Mouse (Mus musculus): ENCODE measurements around the gene Ubash3a. TPM values are rescaled to one million over a fixed set of nuclear protein-coding genes. Genes with fewer than 3 reads are reported as not detected.

Gene Ubash3a
- polyA plus RNA-seq, 1 experiment from 2014 or later = 0.50 TPM

GRCm38 (mm10) chr17:31281830-31282686, 74.4 kb downstream of the Ubash3a start:
- no peak overlapping the region for H3K27ac ChIP-seq (replicated peaks in 1 of 2; ENCODE audit: control insufficient read depth in 1 of 2, insufficient read depth in 1 of 2, low read depth in 2 of 2, low read length in 2 of 2)
- 43% methylated on average over 19 of the region's 19 CpGs for WGBS
- no peaks in the 10 kb centered on the region for H3K36me3 ChIP-seq (ENCODE audit: control insufficient read depth, insufficient read depth, low read length)
- no peak overlapping the region for H3K4me2 ChIP-seq (ENCODE audit: low read length)
- no peak overlapping the region for H3K4me3 ChIP-seq (ENCODE audit: control insufficient read depth in 1 of 2, insufficient read depth in 1 of 2, low read depth in 1 of 2, low read length in 2 of 2)
- no peaks in the 10 kb centered on the region for H3K9me3 ChIP-seq (ENCODE audit: control insufficient read depth, low read length)
- H3K27me3 ChIP-seq (ENCODE audit: control insufficient read depth, insufficient read depth, low read length) = no peaks in the 10 kb centered on the region
- H3K9ac ChIP-seq (ENCODE audit: low read length) = no peak overlapping the region
- peaks cover 3% of the 10 kb centered on the region in 2 experiments; a peak in 1 of 4 replicates for H3K4me1 ChIP-seq (ENCODE audit: control insufficient read depth in 2 of 2, insufficient read depth in 2 of 2, low read length in 2 of 2)
- no peak for ATAC-seq (ENCODE audit: insufficient number of reproducible peaks, insufficient read depth, low FRiP score, low read depth)

- H3K27me3 ChIP-seq (ENCODE audit: control insufficient read depth, insufficient read depth, low read length) = no peaks in the 10 kb centered on the region
- H3K9ac ChIP-seq (ENCODE audit: low read length) = no peak overlapping the region
- no peaks in the 10 kb centered on the region for H3K9me3 ChIP-seq (ENCODE audit: control insufficient read depth, low read length)
- H3K4me1 ChIP-seq (ENCODE audit: control insufficient read depth in 2 of 2, insufficient read depth in 2 of 2, low read length in 2 of 2) = no peaks in the 10 kb centered on the region
- ATAC-seq (ENCODE audit: insufficient number of reproducible peaks, insufficient read depth, low FRiP score, low read depth) = no peak
- no peaks in the 10 kb centered on the region for H3K36me3 ChIP-seq (ENCODE audit: control insufficient read depth, insufficient read depth, low read length)
- no peak overlapping the region for H3K4me3 ChIP-seq (ENCODE audit: control insufficient read depth in 1 of 2, insufficient read depth in 1 of 2, low read depth in 1 of 2, low read length in 2 of 2)
- no peak overlapping the region for H3K4me2 ChIP-seq (ENCODE audit: low read length)
- no peak overlapping the region for H3K27ac ChIP-seq (replicated peaks in 1 of 2; ENCODE audit: control insufficient read depth in 1 of 2, insufficient read depth in 1 of 2, low read depth in 2 of 2, low read length in 2 of 2)
- 29% methylated on average over 7 of the region's 7 CpGs for WGBS
Observed at GRCm38 (mm10) chr17:31282687-31283053, 75.0 kb downstream of the Ubash3a start.

- no peaks in the 10 kb centered on the region for H3K9me3 ChIP-seq (ENCODE audit: control insufficient read depth, low read length)
- H3K4me3 ChIP-seq (ENCODE audit: control insufficient read depth in 1 of 2, insufficient read depth in 1 of 2, low read depth in 1 of 2, low read length in 2 of 2) = no peak overlapping the region
- no peak overlapping the region for H3K27ac ChIP-seq (replicated peaks in 1 of 2; ENCODE audit: control insufficient read depth in 1 of 2, insufficient read depth in 1 of 2, low read depth in 2 of 2, low read length in 2 of 2)
- H3K4me1 ChIP-seq (ENCODE audit: control insufficient read depth in 2 of 2, insufficient read depth in 2 of 2, low read length in 2 of 2) = no peaks in the 10 kb centered on the region
- H3K9ac ChIP-seq (ENCODE audit: low read length) = no peak overlapping the region
- 76% methylated on average over 2 of the region's 2 CpGs for WGBS
- ATAC-seq (ENCODE audit: insufficient number of reproducible peaks, insufficient read depth, low FRiP score, low read depth) = no peak
- no peaks in the 10 kb centered on the region for H3K27me3 ChIP-seq (ENCODE audit: control insufficient read depth, insufficient read depth, low read length)
- no peak overlapping the region for H3K4me2 ChIP-seq (ENCODE audit: low read length)
- H3K36me3 ChIP-seq (ENCODE audit: control insufficient read depth, insufficient read depth, low read length) = no peaks in the 10 kb centered on the region
Observed at GRCm38 (mm10) chr17:31285867-31286266, 78.2 kb downstream of the Ubash3a start.

GRCm38 (mm10) chr17:31286492-31286891, 78.8 kb downstream of the Ubash3a start, which contains the start of gene Slc37a1:
Gene Slc37a1, plus strand, starts transcription at chr17:31286792.
- ATAC-seq (ENCODE audit: insufficient number of reproducible peaks, insufficient read depth, low FRiP score, low read depth) = no peak
- Histone ChIP-seq H3K4me1 (ENCODE audit: control insufficient read depth in 2 of 2, insufficient read depth in 2 of 2, low read length in 2 of 2) (no peaks in the 10 kb centered on the region), H3K4me2 (ENCODE audit: low read length) (no peak within 1 kb of the TSS), H3K9me3 (ENCODE audit: control insufficient read depth, low read length) (no peaks in the 10 kb centered on the region), H3K27me3 (ENCODE audit: control insufficient read depth, insufficient read depth, low read length) (no peaks in the 10 kb centered on the region), H3K4me3 (ENCODE audit: control insufficient read depth in 1 of 2, insufficient read depth in 1 of 2, low read depth in 1 of 2, low read length in 2 of 2) (no peak within 1 kb of the TSS), H3K27ac (replicated peaks in 1 of 2; ENCODE audit: control insufficient read depth in 1 of 2, insufficient read depth in 1 of 2, low read depth in 2 of 2, low read length in 2 of 2) (no peak within 1 kb of the TSS), H3K9ac (ENCODE audit: low read length) (no peak within 1 kb of the TSS), H3K36me3 (ENCODE audit: control insufficient read depth, insufficient read depth, low read length) (no peaks in the 10 kb centered on the region)
- WGBS = 97% methylated on average over 1 of the region's 1 CpGs

DNA sequence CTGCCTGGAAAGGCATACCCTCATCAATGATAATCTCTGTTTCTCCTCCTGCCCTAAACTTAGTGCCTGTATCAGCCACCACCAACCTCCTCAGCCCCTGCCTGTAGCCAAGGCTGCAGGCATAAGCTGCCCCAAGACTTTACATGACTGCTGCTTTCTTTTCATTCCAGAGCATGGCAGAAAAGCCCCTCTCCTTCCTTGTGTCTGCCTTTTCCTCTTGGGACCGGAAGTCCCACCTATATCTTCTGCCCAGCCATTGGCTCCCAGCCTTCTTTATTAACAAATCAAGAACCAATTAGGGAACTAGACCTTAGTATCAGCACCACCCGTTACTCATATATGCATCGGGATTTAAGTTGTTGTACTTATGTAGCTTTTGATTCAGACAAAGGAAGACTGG, 79.5 kb downstream of the Ubash3a start:
- H3K4me1 ChIP-seq (ENCODE audit: control insufficient read depth in 2 of 2, insufficient read depth in 2 of 2, low read length in 2 of 2) = no peaks in the 10 kb centered on the region
- H3K9ac ChIP-seq (ENCODE audit: low read length) = no peak overlapping the region
- H3K27ac ChIP-seq (replicated peaks in 1 of 2; ENCODE audit: control insufficient read depth in 1 of 2, insufficient read depth in 1 of 2, low read depth in 2 of 2, low read length in 2 of 2) = no peak overlapping the region
- no peak overlapping the region for H3K4me2 ChIP-seq (ENCODE audit: low read length)
- H3K27me3 ChIP-seq (ENCODE audit: control insufficient read depth, insufficient read depth, low read length) = no peaks in the 10 kb centered on the region
- WGBS = 88% methylated on average over 3 of the region's 3 CpGs
- no peaks in the 10 kb centered on the region for H3K36me3 ChIP-seq (ENCODE audit: control insufficient read depth, insufficient read depth, low read length)
- no peak overlapping the region for H3K4me3 ChIP-seq (ENCODE audit: control insufficient read depth in 1 of 2, insufficient read depth in 1 of 2, low read depth in 1 of 2, low read length in 2 of 2)
- H3K9me3 ChIP-seq (ENCODE audit: control insufficient read depth, low read length) = no peaks in the 10 kb centered on the region
- no peak for ATAC-seq (ENCODE audit: insufficient number of reproducible peaks, insufficient read depth, low FRiP score, low read depth)

DNA sequence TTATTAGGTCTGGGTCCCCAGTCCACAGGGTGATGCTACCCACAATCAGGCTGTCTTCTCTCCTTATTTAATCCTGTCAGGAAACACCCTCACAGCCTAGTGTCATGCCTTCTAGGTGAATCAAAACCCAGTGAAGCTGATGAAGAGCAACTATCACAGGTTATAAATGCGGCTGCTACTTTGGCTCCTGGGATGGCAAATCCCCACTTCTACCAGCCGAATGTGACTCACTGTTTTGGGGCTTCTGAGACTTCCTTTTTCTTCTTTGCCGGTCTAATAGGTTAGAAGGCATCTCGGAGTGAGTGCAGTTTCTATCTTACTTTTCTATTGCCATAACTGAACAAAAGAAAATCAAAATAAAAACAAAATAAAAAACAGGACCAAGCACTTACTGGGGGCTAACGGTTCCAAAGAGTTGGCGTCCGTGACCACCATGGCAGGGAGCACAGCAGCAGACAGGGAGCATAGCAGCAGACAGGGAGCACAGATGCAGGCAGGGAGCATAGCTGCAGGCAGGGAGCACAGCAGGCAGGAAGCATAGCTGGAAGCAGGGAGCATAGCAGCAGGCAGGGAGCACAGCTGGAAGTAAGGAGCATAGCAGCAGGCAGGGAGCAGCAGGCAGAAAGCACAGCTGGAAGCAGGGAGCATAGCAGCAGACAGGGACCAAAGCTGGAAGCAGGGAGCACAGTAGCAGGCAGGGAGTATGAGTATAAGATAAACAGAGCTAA, 81.5 kb downstream of the Ubash3a start:
- H3K36me3 ChIP-seq (ENCODE audit: control insufficient read depth, insufficient read depth, low read length) = no peaks in the 10 kb centered on the region

GRCm38 (mm10) chr17:31290311-31290710, 82.6 kb downstream of the Ubash3a start:
- Histone ChIP-seq H3K36me3 (ENCODE audit: control insufficient read depth, insufficient read depth, low read length) (no peaks in the 10 kb centered on the region), H3K4me3 (ENCODE audit: control insufficient read depth in 1 of 2, insufficient read depth in 1 of 2, low read depth in 1 of 2, low read length in 2 of 2) (no peak overlapping the region), H3K4me1 (ENCODE audit: control insufficient read depth in 2 of 2, insufficient read depth in 2 of 2, low read length in 2 of 2) (peaks cover 0 to under 1% of the 10 kb centered on the region in 2 experiments; a peak in 1 of 4 replicates), H3K9ac (ENCODE audit: low read length) (no peak overlapping the region), H3K27me3 (ENCODE audit: control insufficient read depth, insufficient read depth, low read length) (no peaks in the 10 kb centered on the region), H3K27ac (replicated peaks in 1 of 2; ENCODE audit: control insufficient read depth in 1 of 2, insufficient read depth in 1 of 2, low read depth in 2 of 2, low read length in 2 of 2) (no peak overlapping the region), H3K9me3 (ENCODE audit: control insufficient read depth, low read length) (no peaks in the 10 kb centered on the region), H3K4me2 (ENCODE audit: low read length) (no peak overlapping the region)
- ATAC-seq (ENCODE audit: insufficient number of reproducible peaks, insufficient read depth, low FRiP score, low read depth) = no peak

More for the DNA sequence above, 81.5 kb downstream of the Ubash3a start:
- no peak overlapping the region for H3K27ac ChIP-seq (replicated peaks in 1 of 2; ENCODE audit: control insufficient read depth in 1 of 2, insufficient read depth in 1 of 2, low read depth in 2 of 2, low read length in 2 of 2)
- H3K27me3 ChIP-seq (ENCODE audit: control insufficient read depth, insufficient read depth, low read length) = no peaks in the 10 kb centered on the region
- ATAC-seq (ENCODE audit: insufficient number of reproducible peaks, insufficient read depth, low FRiP score, low read depth) = no peak
- WGBS = 57% methylated on average over 7 of the region's 7 CpGs
- H3K9me3 ChIP-seq (ENCODE audit: control insufficient read depth, low read length) = no peaks in the 10 kb centered on the region
- H3K4me1 ChIP-seq (ENCODE audit: control insufficient read depth in 2 of 2, insufficient read depth in 2 of 2, low read length in 2 of 2) = no peaks in the 10 kb centered on the region
- no peak overlapping the region for H3K4me2 ChIP-seq (ENCODE audit: low read length)
- H3K9ac ChIP-seq (ENCODE audit: low read length) = no peak overlapping the region
- no peak overlapping the region for H3K4me3 ChIP-seq (ENCODE audit: control insufficient read depth in 1 of 2, insufficient read depth in 1 of 2, low read depth in 1 of 2, low read length in 2 of 2)
